Mouse (Mus musculus): ENCODE results near the gene Lingo1. TPM values are rescaled to one million over a fixed set of nuclear protein-coding genes. Genes with fewer than 3 reads are reported as not detected.
A peak's percentile ranks its signal among the peaks of the same experiment; 100 is the strongest.

The Lingo1 gene
- polyA plus RNA-seq, 1 experiment from 2014 or later, result 6.7 TPM

- Histone ChIP-seq H3K9ac (ENCODE audit: low read depth, low read length) (no peak overlapping the region), H3K4me2 (replicated peaks; ENCODE audit: low read depth, low read length) (no peak overlapping the region), H3K4me3 (ENCODE audit: low read depth, low read length) (no peak overlapping the region), H3K27ac (ENCODE audit: low read depth, low read length) (peak overlapping the region; percentile 36; the same call in 1 of the 2 replicates), H3K36me3 (ENCODE audit: control insufficient read depth, insufficient read depth, low read length) (no peaks in the 10 kb centered on the region), H3K9me3 (ENCODE audit: control insufficient read depth, low read length) (no peaks in the 10 kb centered on the region), H3K27me3 (ENCODE audit: control insufficient read depth, insufficient read depth, low read length) (no peaks in the 10 kb centered on the region), H3K4me1 (replicated peaks; ENCODE audit: control insufficient read depth, insufficient read depth, low read length) (no peaks in the 10 kb centered on the region)
- no peak for DNase-seq (ENCODE audit: low spot score)
- WGBS, result 52% methylated on average over 15 of the region's 15 CpGs
- ATAC-seq (ENCODE audit: low FRiP score), result no peak
Measured at GRCm38 (mm10) chr9:56706482-56707085, 89.7 kb downstream of the Lingo1 start.

GRCm38 (mm10) chr9:56701394-56701793 lies 94.9 kb downstream of the Lingo1 start:
- DNase-seq (ENCODE audit: low spot score) (no peak), ATAC-seq (ENCODE audit: low FRiP score) (no peak)
- Histone ChIP-seq H3K4me3 (ENCODE audit: low read depth, low read length) (no peak overlapping the region), H3K27ac (ENCODE audit: low read depth, low read length) (no peak overlapping the region), H3K9ac (ENCODE audit: low read depth, low read length) (no peak overlapping the region), H3K4me1 (replicated peaks; ENCODE audit: control insufficient read depth, insufficient read depth, low read length) (no peaks in the 10 kb centered on the region), H3K4me2 (replicated peaks; ENCODE audit: low read depth, low read length) (no peak overlapping the region), H3K27me3 (ENCODE audit: control insufficient read depth, insufficient read depth, low read length) (no peaks in the 10 kb centered on the region), H3K36me3 (ENCODE audit: control insufficient read depth, insufficient read depth, low read length) (no peaks in the 10 kb centered on the region), H3K9me3 (ENCODE audit: control insufficient read depth, low read length) (no peaks in the 10 kb centered on the region)
- 84% methylated on average over 3 of the region's 3 CpGs for WGBS

GRCm38 (mm10) chr9:56700866-56701265 lies 95.4 kb downstream of the Lingo1 start:
- Histone ChIP-seq H3K9ac (ENCODE audit: low read depth, low read length) (no peak overlapping the region), H3K27me3 (ENCODE audit: control insufficient read depth, insufficient read depth, low read length) (no peaks in the 10 kb centered on the region), H3K27ac (ENCODE audit: low read depth, low read length) (no peak overlapping the region), H3K9me3 (ENCODE audit: control insufficient read depth, low read length) (no peaks in the 10 kb centered on the region), H3K4me1 (replicated peaks; ENCODE audit: control insufficient read depth, insufficient read depth, low read length) (no peaks in the 10 kb centered on the region), H3K36me3 (ENCODE audit: control insufficient read depth, insufficient read depth, low read length) (no peaks in the 10 kb centered on the region), H3K4me2 (replicated peaks; ENCODE audit: low read depth, low read length) (no peak overlapping the region), H3K4me3 (ENCODE audit: low read depth, low read length) (no peak overlapping the region)
- DNase-seq (ENCODE audit: low spot score) (no peak), ATAC-seq (ENCODE audit: low FRiP score) (no peak)
- WGBS, result 73% methylated on average over 8 of the region's 8 CpGs

GRCm38 (mm10) chr9:56698715-56699370 lies 97.4 kb downstream of the Lingo1 start:
- H3K9ac ChIP-seq (ENCODE audit: low read depth, low read length), result no peak overlapping the region
- DNase-seq (ENCODE audit: low spot score) (no peak), ATAC-seq (ENCODE audit: low FRiP score) (no peak)
- no peaks in the 10 kb centered on the region for H3K9me3 ChIP-seq (ENCODE audit: control insufficient read depth, low read length)
- WGBS, result 84% methylated on average over 7 of the region's 7 CpGs
- H3K27ac ChIP-seq (ENCODE audit: low read depth, low read length), result no peak overlapping the region
- no peak overlapping the region for H3K4me2 ChIP-seq (replicated peaks; ENCODE audit: low read depth, low read length)
- H3K36me3 ChIP-seq (ENCODE audit: control insufficient read depth, insufficient read depth, low read length), result no peaks in the 10 kb centered on the region
- H3K27me3 ChIP-seq (ENCODE audit: control insufficient read depth, insufficient read depth, low read length), result no peaks in the 10 kb centered on the region
- no peak overlapping the region for H3K4me3 ChIP-seq (ENCODE audit: low read depth, low read length)
- H3K4me1 ChIP-seq (replicated peaks; ENCODE audit: control insufficient read depth, insufficient read depth, low read length), result no peaks in the 10 kb centered on the region

- Histone ChIP-seq H3K4me1 (replicated peaks; ENCODE audit: control insufficient read depth, insufficient read depth, low read length) (no peaks in the 10 kb centered on the region), H3K4me2 (replicated peaks; ENCODE audit: low read depth, low read length) (no peak overlapping the region), H3K9me3 (ENCODE audit: control insufficient read depth, low read length) (no peaks in the 10 kb centered on the region), H3K27ac (ENCODE audit: low read depth, low read length) (no peak overlapping the region), H3K36me3 (ENCODE audit: control insufficient read depth, insufficient read depth, low read length) (no peaks in the 10 kb centered on the region), H3K27me3 (ENCODE audit: control insufficient read depth, insufficient read depth, low read length) (no peaks in the 10 kb centered on the region), H3K4me3 (ENCODE audit: low read depth, low read length) (no peak overlapping the region), H3K9ac (ENCODE audit: low read depth, low read length) (no peak overlapping the region)
- 85% methylated on average over 3 of the region's 3 CpGs for WGBS
- DNase-seq (ENCODE audit: low spot score), result no peak
- no peak for ATAC-seq (ENCODE audit: low FRiP score)
Measured at GRCm38 (mm10) chr9:56694079-56694478, 102.2 kb downstream of the Lingo1 start.

GRCm38 (mm10) chr9:56691226-56691625 lies 105.0 kb downstream of the Lingo1 start:
- Histone ChIP-seq H3K4me3 (ENCODE audit: low read depth, low read length) (no peak overlapping the region), H3K27ac (ENCODE audit: low read depth, low read length) (no peak overlapping the region), H3K4me2 (replicated peaks; ENCODE audit: low read depth, low read length) (no peak overlapping the region), H3K27me3 (ENCODE audit: control insufficient read depth, insufficient read depth, low read length) (no peaks in the 10 kb centered on the region), H3K9ac (ENCODE audit: low read depth, low read length) (no peak overlapping the region), H3K4me1 (replicated peaks; ENCODE audit: control insufficient read depth, insufficient read depth, low read length) (no peaks in the 10 kb centered on the region), H3K36me3 (ENCODE audit: control insufficient read depth, insufficient read depth, low read length) (no peaks in the 10 kb centered on the region), H3K9me3 (ENCODE audit: control insufficient read depth, low read length) (no peaks in the 10 kb centered on the region)
- ATAC-seq (ENCODE audit: low FRiP score), result no peak
- DNase-seq (ENCODE audit: low spot score), result no peak
- WGBS, result 75% methylated on average over 3 of the region's 3 CpGs

- WGBS, result 64% methylated on average over 1 of the region's 1 CpGs
Measured at GRCm38 (mm10) chr9:56690679-56691078, 105.6 kb downstream of the Lingo1 start.

GRCm38 (mm10) chr9:56687490-56687889 lies 108.8 kb downstream of the Lingo1 start:
- H3K27ac ChIP-seq (ENCODE audit: low read depth, low read length), result no peak overlapping the region
- H3K4me1 ChIP-seq (replicated peaks; ENCODE audit: control insufficient read depth, insufficient read depth, low read length), result no peaks in the 10 kb centered on the region
- H3K4me3 ChIP-seq (ENCODE audit: low read depth, low read length), result no peak overlapping the region
- no peak for DNase-seq (ENCODE audit: low spot score)
- H3K9me3 ChIP-seq (ENCODE audit: control insufficient read depth, low read length), result no peaks in the 10 kb centered on the region
- no peaks in the 10 kb centered on the region for H3K36me3 ChIP-seq (ENCODE audit: control insufficient read depth, insufficient read depth, low read length)
- H3K4me2 ChIP-seq (replicated peaks; ENCODE audit: low read depth, low read length), result no peak overlapping the region
- H3K27me3 ChIP-seq (ENCODE audit: control insufficient read depth, insufficient read depth, low read length), result no peaks in the 10 kb centered on the region
- WGBS, result 89% methylated on average over 5 of the region's 5 CpGs
- ATAC-seq (ENCODE audit: low FRiP score), result no peak
- H3K9ac ChIP-seq (ENCODE audit: low read depth, low read length), result no peak overlapping the region

More at GRCm38 (mm10) chr9:56690679-56691078, 105.6 kb downstream of the Lingo1 start:
- DNase-seq (ENCODE audit: low spot score), result no peak
- H3K4me2 ChIP-seq (replicated peaks; ENCODE audit: low read depth, low read length), result no peak overlapping the region
- H3K9ac ChIP-seq (ENCODE audit: low read depth, low read length), result no peak overlapping the region
- H3K4me3 ChIP-seq (ENCODE audit: low read depth, low read length), result no peak overlapping the region
- H3K4me1 ChIP-seq (replicated peaks; ENCODE audit: control insufficient read depth, insufficient read depth, low read length), result no peaks in the 10 kb centered on the region
- ATAC-seq (ENCODE audit: low FRiP score), result no peak
- H3K36me3 ChIP-seq (ENCODE audit: control insufficient read depth, insufficient read depth, low read length), result no peaks in the 10 kb centered on the region
- H3K27ac ChIP-seq (ENCODE audit: low read depth, low read length), result no peak overlapping the region
- no peaks in the 10 kb centered on the region for H3K27me3 ChIP-seq (ENCODE audit: control insufficient read depth, insufficient read depth, low read length)
- no peaks in the 10 kb centered on the region for H3K9me3 ChIP-seq (ENCODE audit: control insufficient read depth, low read length)

GRCm38 (mm10) chr9:56687145-56687477 lies 109.2 kb downstream of the Lingo1 start:
- H3K4me1 ChIP-seq (replicated peaks; ENCODE audit: control insufficient read depth, insufficient read depth, low read length), result no peaks in the 10 kb centered on the region
- H3K4me2 ChIP-seq (replicated peaks; ENCODE audit: low read depth, low read length), result no peak overlapping the region
- no peak overlapping the region for H3K27ac ChIP-seq (ENCODE audit: low read depth, low read length)
- ATAC-seq (ENCODE audit: low FRiP score) (no peak), DNase-seq (ENCODE audit: low spot score) (no peak)
- H3K27me3 ChIP-seq (ENCODE audit: control insufficient read depth, insufficient read depth, low read length), result no peaks in the 10 kb centered on the region
- H3K9me3 ChIP-seq (ENCODE audit: control insufficient read depth, low read length), result no peaks in the 10 kb centered on the region
- H3K9ac ChIP-seq (ENCODE audit: low read depth, low read length), result no peak overlapping the region
- H3K36me3 ChIP-seq (ENCODE audit: control insufficient read depth, insufficient read depth, low read length), result no peaks in the 10 kb centered on the region
- 100% methylated on average over 1 of the region's 1 CpGs for WGBS
- no peak overlapping the region for H3K4me3 ChIP-seq (ENCODE audit: low read depth, low read length)

Data from hindbrain, embryonic 11.5 days (tissue).